Mouse (Mus musculus) G1E (cell line): ENCODE measurements around the gene Nup35.

ENCODE experiments used
- CTCF ChIP-seq: IDR thresholded peaks from 2 replicates; pipeline ENCODE4 v1.5.1; 2012; ENCODE audit warnings: low read depth, low read length, inconsistent platforms, mixed read lengths
- GATA1 ChIP-seq: IDR thresholded peaks from 2 replicates; pipeline ENCODE4 v1.6.1; 2012; ENCODE audit warnings: borderline replicate concordance, low read length, inconsistent platforms, mixed read lengths
- POLR2AphosphoS5 ChIP-seq: IDR thresholded peaks from 2 replicates; pipeline ENCODE4 v1.6.1; 2012; ENCODE audit warnings: low read depth, low read length, inconsistent platforms; ENCODE audit not compliant: insufficient replicate concordance
- TAL1 ChIP-seq: conservative IDR thresholded peaks from 2 replicates; pipeline ENCODE4 v1.6.1; 2012; ENCODE audit warnings: low read depth, low read length, inconsistent platforms, mixed read lengths

DNA sequence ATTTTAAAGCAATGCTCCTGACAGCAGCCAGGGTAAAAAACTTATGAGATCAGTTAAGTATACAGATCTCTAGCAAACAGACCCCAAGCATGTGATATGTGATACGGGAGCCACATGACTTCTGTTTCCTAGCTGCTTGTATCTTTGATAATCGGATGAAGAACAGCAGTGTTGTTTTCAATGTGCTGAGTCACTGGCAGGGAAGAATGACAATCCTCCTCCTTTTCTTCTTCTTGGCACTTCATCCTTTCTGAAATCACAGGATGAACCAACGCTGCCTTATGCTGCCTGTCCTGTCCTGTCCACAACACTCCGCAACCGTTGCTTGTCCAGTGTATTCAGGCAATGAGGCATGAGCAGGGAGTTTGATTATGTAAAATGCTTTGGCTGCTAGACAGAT, 20.1 kb upstream of the Nup35 start:
- no peak for TF ChIP-seq CTCF
- no peak for TF ChIP-seq GATA1
- TF ChIP-seq TAL1, result no peak; the same call in 1 of the 2 replicates
- no peak for TF ChIP-seq POLR2AphosphoS5
